Mouse (Mus musculus) hindbrain, embryonic 13.5 days (tissue): ENCODE results near the gene Ttc39b. TPM values are rescaled to one million over a fixed set of nuclear protein-coding genes. Genes with fewer than 3 reads are reported as not detected.
"Not testable (repeated sequence)": the region's sequence is repeated elsewhere in the genome, so short reads cannot be mapped to it uniquely, and the experiment has no call there.

Experiments
- ATAC-seq: fragments of 200-750 bp; cut with Nextera tagmentation; 2 replicates; pipeline ENCODE4 v1.8.0; 2017; ENCODE audit warnings: moderate TSS enrichment; ENCODE audit not compliant: low FRiP score
- H3K27ac ChIP-seq: fragments of 300-500 bp; sonication (generic); 2 replicates; pipeline ENCODE4 v1.5.1; 2015; ENCODE audit warnings: inconsistent platforms, mild to moderate bottlenecking, moderate library complexity
- H3K27me3 ChIP-seq: fragments of 300-500 bp; sonication (generic); 2 replicates; pipeline ENCODE4 v1.6.1; 2015; ENCODE audit warnings: mild to moderate bottlenecking, inconsistent platforms
- H3K36me3 ChIP-seq: fragments of 300-500 bp; sonication (generic); 2 replicates; pipeline ENCODE4 v1.6.1; 2015; ENCODE audit warnings: mild to moderate bottlenecking, inconsistent platforms
- H3K4me1 ChIP-seq: fragments of 300-500 bp; sonication (generic); replicated peaks from 2 replicates; pipeline ENCODE4 v1.6.1; 2015; ENCODE audit warnings: inconsistent platforms
- H3K4me2 ChIP-seq: fragments of 300-500 bp; sonication (generic); 2 replicates; pipeline ENCODE4 v1.6.1; 2015; ENCODE audit warnings: inconsistent platforms, mild to moderate bottlenecking, moderate library complexity
- H3K4me3 ChIP-seq: fragments of 300-500 bp; sonication (generic); 2 replicates; pipeline ENCODE4 v1.5.1; 2015; ENCODE audit warnings: mild to moderate bottlenecking, inconsistent platforms
- H3K9ac ChIP-seq: fragments of 300-500 bp; sonication (generic); 2 replicates; pipeline ENCODE4 v1.6.1; 2015; ENCODE audit warnings: mild to moderate bottlenecking, inconsistent platforms
- H3K9me3 ChIP-seq: fragments of 300-500 bp; sonication (generic); 2 replicates; pipeline ENCODE4 v1.6.1; 2016; ENCODE audit warnings: inconsistent platforms
- WGBS: fragments of 180-500 bp; shearing (Covaris S2); methylation state at CpG from one replicate; pipeline ENCODE4 v1.1.7; 2015; 5-methylcytosine and 5-hydroxymethylcytosine counted together
- polyA plus RNA-seq: library from polyadenylated mRNA; unstranded; fragments of >200 nt; fragmentation: Nextera tagmentation; extraction: Ambion mirVana; gene quantifications from 2 replicates; pipeline ENCODE4 v1.2.1, GENCODE M21; 2015

Ttc39b gene
- polyA plus RNA-seq, 1 experiment from 2014 or later, result 5.5 TPM

GRCm38 (mm10) chr4:83261998-83262397 lies 62.1 kb downstream of the Ttc39b start:
- Histone ChIP-seq H3K9ac (no peak overlapping the region), H3K27me3 (no peaks in the 10 kb centered on the region), H3K4me2 (no peak overlapping the region), H3K4me3 (no peak overlapping the region), H3K27ac (no peak overlapping the region), H3K9me3 (no peaks in the 10 kb centered on the region), H3K36me3 (0 out of 2 replicates have a peak, but pooled peaks cover 2% of the 10 kb centered on the region), H3K4me1 (no peaks in the 10 kb centered on the region)
- ATAC-seq, result no peak
- WGBS, result 14% methylated on average over 2 of the region's 2 CpGs

DNA sequence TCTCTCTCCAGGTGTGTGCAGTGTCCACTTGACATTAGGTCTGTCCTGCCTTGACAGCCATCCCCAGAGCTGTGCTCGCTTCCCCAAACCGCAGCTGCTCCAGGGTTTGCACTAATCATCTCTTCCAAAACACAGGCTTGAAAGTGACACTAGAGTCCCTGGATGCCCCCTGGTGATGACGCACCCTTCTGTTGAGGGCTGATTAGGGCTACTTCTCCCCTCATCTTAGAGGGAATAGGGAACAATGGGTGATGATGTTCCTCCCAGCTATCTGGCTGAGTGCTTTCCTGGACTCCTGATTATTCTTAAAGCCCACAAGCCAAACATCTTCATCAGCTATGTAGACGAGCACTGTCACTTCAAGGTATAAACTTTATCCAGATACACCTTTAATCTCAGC lies 64.4 kb downstream of the Ttc39b start:
- Histone ChIP-seq H3K27ac (no peak overlapping the region), H3K4me2 (no peak overlapping the region), H3K4me1 (no peaks in the 10 kb centered on the region), H3K9me3 (no peaks in the 10 kb centered on the region), H3K27me3 (no peaks in the 10 kb centered on the region), H3K9ac (no peak overlapping the region), H3K4me3 (no peak overlapping the region), H3K36me3 (0 out of 2 replicates have a peak, but pooled peaks cover 2% of the 10 kb centered on the region)
- WGBS, result 78% methylated on average over 4 of the region's 4 CpGs
- no peak for ATAC-seq

DNA sequence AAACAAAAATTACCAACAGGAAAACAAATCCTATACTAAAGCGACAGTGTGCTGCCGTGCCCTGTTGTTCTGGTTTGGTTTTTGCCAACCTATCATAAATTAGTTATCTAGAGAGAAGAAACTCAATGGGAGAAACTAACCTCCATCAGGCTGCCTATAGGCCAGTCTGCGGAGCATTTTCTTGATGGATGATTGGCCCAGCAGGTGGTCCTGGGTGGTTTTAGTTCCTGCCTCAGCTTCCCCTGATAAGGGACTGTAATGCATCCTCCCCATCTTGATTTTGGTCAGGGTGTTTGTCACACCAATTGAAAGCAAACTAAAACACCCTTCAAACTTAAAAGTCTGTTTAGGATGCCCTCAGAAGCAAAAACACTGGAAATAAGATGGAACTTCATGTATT lies 65.8 kb downstream of the Ttc39b start:
- WGBS, result 79% methylated on average over 3 of the region's 3 CpGs
- Histone ChIP-seq H3K9ac (no peak overlapping the region), H3K27me3 (no peaks in the 10 kb centered on the region), H3K4me3 (no peak overlapping the region), H3K9me3 (no peaks in the 10 kb centered on the region), H3K27ac (no peak overlapping the region), H3K4me2 (no peak overlapping the region), H3K36me3 (0 out of 2 replicates have a peak, but pooled peaks cover 2% of the 10 kb centered on the region), H3K4me1 (no peaks in the 10 kb centered on the region)
- no peak for ATAC-seq

GRCm38 (mm10) chr4:83257279-83258260 lies 66.5 kb downstream of the Ttc39b start:
- 55% methylated on average over 17 of the region's 17 CpGs for WGBS
- no peaks in the 10 kb centered on the region for H3K4me1 ChIP-seq
- no peak overlapping the region for H3K9ac ChIP-seq
- H3K9me3 ChIP-seq, result no peaks in the 10 kb centered on the region
- no peak for ATAC-seq
- no peak overlapping the region for H3K4me3 ChIP-seq
- H3K27me3 ChIP-seq, result no peaks in the 10 kb centered on the region
- no peak overlapping the region for H3K4me2 ChIP-seq
- H3K36me3 ChIP-seq, result 0 out of 2 replicates have a peak, but pooled peaks cover 2% of the 10 kb centered on the region
- H3K27ac ChIP-seq, result no peak overlapping the region

- H3K4me2 ChIP-seq, result no peak overlapping the region
- no peak overlapping the region for H3K27ac ChIP-seq
- 65% methylated on average over 11 of the region's 11 CpGs for WGBS
- no peak overlapping the region for H3K9ac ChIP-seq
- no peaks in the 10 kb centered on the region for H3K27me3 ChIP-seq
- H3K4me1 ChIP-seq, result no peaks in the 10 kb centered on the region
- ATAC-seq, result no peak
- H3K9me3 ChIP-seq, result no peaks in the 10 kb centered on the region
- H3K36me3 ChIP-seq, result 0 out of 2 replicates have a peak, but pooled peaks cover 2% of the 10 kb centered on the region
- H3K4me3 ChIP-seq, result no peak overlapping the region
Observed at GRCm38 (mm10) chr4:83256779-83257178, 67.3 kb downstream of the Ttc39b start.

DNA sequence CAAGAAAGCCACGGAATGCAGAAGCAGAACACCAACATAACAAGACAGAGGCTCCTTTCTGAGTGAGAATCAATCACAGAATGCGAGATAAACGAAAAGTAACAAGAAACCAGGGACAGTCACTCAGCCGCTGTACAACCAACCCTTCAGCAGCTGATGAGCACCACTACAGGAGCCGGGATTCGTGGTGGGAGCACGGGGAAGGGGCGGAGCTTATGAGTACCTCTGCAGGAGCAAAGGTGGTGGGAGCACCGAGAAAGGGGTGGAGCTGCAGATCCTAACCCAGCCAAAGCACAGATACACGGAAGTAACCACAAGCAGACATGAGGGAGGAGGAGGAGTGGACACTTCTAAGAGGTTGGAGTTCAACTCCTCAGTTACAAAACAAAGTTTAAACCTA lies 69.1 kb downstream of the Ttc39b start:
- H3K27me3 ChIP-seq, result no peaks in the 10 kb centered on the region
- H3K9ac ChIP-seq, result no peak overlapping the region
- WGBS, result 95% methylated on average over 10 of the region's 10 CpGs
- H3K9me3 ChIP-seq, result no peaks in the 10 kb centered on the region
- H3K4me3 ChIP-seq, result no peak overlapping the region
- no peaks in the 10 kb centered on the region for H3K36me3 ChIP-seq
- no peak for ATAC-seq
- no peaks in the 10 kb centered on the region for H3K4me1 ChIP-seq
- no peak overlapping the region for H3K27ac ChIP-seq
- no peak overlapping the region for H3K4me2 ChIP-seq

DNA sequence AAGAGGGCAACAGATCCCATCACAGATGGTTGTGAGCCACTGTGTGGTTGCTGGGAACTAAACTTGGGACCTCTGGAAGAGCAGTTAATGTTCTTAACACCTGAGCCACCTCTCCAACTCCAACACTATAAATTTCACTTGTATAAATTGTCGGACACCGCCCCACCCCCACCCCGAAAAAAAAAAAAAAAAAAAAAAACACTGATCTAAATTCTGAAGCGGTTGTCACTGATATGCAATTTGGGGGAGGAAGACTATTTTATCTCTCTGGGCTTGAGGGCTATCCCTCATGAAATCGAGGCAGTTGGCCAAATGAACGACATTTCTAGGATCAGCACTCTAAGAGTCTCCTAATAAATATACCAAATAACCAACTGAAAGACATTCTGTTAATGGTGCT lies 70.4 kb downstream of the Ttc39b start:
- Histone ChIP-seq H3K27me3 (no peaks in the 10 kb centered on the region), H3K4me3 (no peak overlapping the region), H3K36me3 (no peaks in the 10 kb centered on the region), H3K9ac (no peak overlapping the region), H3K4me1 (no peaks in the 10 kb centered on the region), H3K4me2 (no peak overlapping the region), H3K27ac (no peak overlapping the region), H3K9me3 (no peaks in the 10 kb centered on the region)
- WGBS, result 92% methylated on average over 6 of the region's 6 CpGs
- ATAC-seq, result no peak

- no peak for ATAC-seq
- Histone ChIP-seq H3K27ac (no peak overlapping the region), H3K9ac (no peak overlapping the region), H3K4me1 (no peaks in the 10 kb centered on the region), H3K4me3 (no peak overlapping the region), H3K4me2 (no peak overlapping the region), H3K36me3 (peaks cover 27% of the 10 kb centered on the region), H3K9me3 (no peaks in the 10 kb centered on the region), H3K27me3 (no peaks in the 10 kb centered on the region)
- 91% methylated on average over 10 of the region's 10 CpGs for WGBS
Observed at GRCm38 (mm10) chr4:83243706-83244105, 80.3 kb downstream of the Ttc39b start.

GRCm38 (mm10) chr4:83241630-83242029 lies 82.4 kb downstream of the Ttc39b start:
- Histone ChIP-seq H3K4me2 (no peak overlapping the region), H3K27me3 (no peaks in the 10 kb centered on the region), H3K9me3 (no peaks in the 10 kb centered on the region), H3K4me1 (no peaks in the 10 kb centered on the region), H3K9ac (no peak overlapping the region), H3K36me3 (peaks cover 26% of the 10 kb centered on the region), H3K27ac (no peak overlapping the region), H3K4me3 (no peak overlapping the region)
- no peak for ATAC-seq
- 69% methylated on average over 5 of the region's 5 CpGs for WGBS

GRCm38 (mm10) chr4:83237656-83238055 lies 86.4 kb downstream of the Ttc39b start:
- WGBS, result 75% methylated on average over 5 of the region's 5 CpGs
- H3K4me1 ChIP-seq, result 0 out of 2 replicates have a peak, but pooled peaks cover 7% of the 10 kb centered on the region

GRCm38 (mm10) chr4:83235304-83235703 lies 88.8 kb downstream of the Ttc39b start:
- 73% methylated on average over 2 of the region's 3 CpGs for WGBS
- H3K4me1 ChIP-seq, ATAC-seq, H3K36me3 ChIP-seq, H3K4me2 ChIP-seq, H3K27ac ChIP-seq, H3K9me3 ChIP-seq, H3K27me3 ChIP-seq, H3K9ac ChIP-seq, H3K4me3 ChIP-seq: not testable (repeated sequence)

More at GRCm38 (mm10) chr4:83237656-83238055, 86.4 kb downstream of the Ttc39b start:
- ATAC-seq, result no peak
- H3K4me2 ChIP-seq, result no peak overlapping the region
- H3K9ac ChIP-seq, result no peak overlapping the region
- H3K27me3 ChIP-seq, result no peaks in the 10 kb centered on the region
- no peak overlapping the region for H3K4me3 ChIP-seq
- no peak overlapping the region for H3K27ac ChIP-seq
- peaks cover 5% of the 10 kb centered on the region for H3K36me3 ChIP-seq
- H3K9me3 ChIP-seq, result no peaks in the 10 kb centered on the region

- Histone ChIP-seq H3K4me2 (no peak overlapping the region), H3K4me3 (no peak overlapping the region), H3K27ac (no peak overlapping the region), H3K4me1 (0 out of 2 replicates have a peak, but pooled peaks cover 9% of the 10 kb centered on the region), H3K27me3 (no peaks in the 10 kb centered on the region), H3K9ac (no peak overlapping the region), H3K9me3 (no peaks in the 10 kb centered on the region), H3K36me3 (peaks cover 5% of the 10 kb centered on the region)
- ATAC-seq, result no peak
- 89% methylated on average over 11 of the region's 11 CpGs for WGBS
Observed at GRCm38 (mm10) chr4:83234739-83235138, 89.3 kb downstream of the Ttc39b start.

DNA sequence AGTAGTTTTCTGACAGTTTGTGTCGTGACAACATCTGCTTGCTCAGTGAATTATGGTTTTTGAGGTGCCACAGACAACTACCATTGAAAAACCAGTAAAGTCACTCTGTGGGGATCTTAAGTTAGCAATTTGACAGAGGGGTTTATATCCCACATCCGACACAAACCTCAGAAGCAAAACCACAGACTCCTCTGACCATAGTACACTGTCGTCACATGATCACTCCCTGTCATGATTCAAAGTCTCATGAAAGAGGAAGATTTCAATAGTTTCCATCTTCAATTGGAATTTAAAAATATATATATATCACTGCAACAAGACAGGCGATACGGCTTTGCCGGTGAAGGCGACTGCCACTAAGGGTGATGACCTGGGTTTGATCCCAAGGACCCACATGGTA lies 89.9 kb downstream of the Ttc39b start:
- Histone ChIP-seq H3K36me3 (peaks cover 9% of the 10 kb centered on the region), H3K27me3 (no peaks in the 10 kb centered on the region), H3K9me3 (no peaks in the 10 kb centered on the region), H3K27ac (no peak overlapping the region), H3K4me2 (no peak overlapping the region), H3K4me1 (0 out of 2 replicates have a peak, but pooled peaks cover 9% of the 10 kb centered on the region), H3K9ac (no peak overlapping the region), H3K4me3 (no peak overlapping the region)
- WGBS, result 93% methylated on average over 7 of the region's 7 CpGs
- no peak for ATAC-seq
